Mouse (Mus musculus) ES-Bruce4 (cell line): Measurements from ENCODE around the gene Olfr429.

Source experiments
- CTCF ChIP-seq: IDR thresholded peaks from one replicate; pipeline ENCODE4 v1.8.1; 2011; ENCODE audit warnings: low read depth, low read length
- EP300 ChIP-seq: IDR thresholded peaks from 2 replicates; pipeline ENCODE4 v1.6.1; 2011; ENCODE audit warnings: low read depth, low read length; ENCODE audit not compliant: insufficient read depth
- POLR2A ChIP-seq: IDR thresholded peaks from one replicate; pipeline ENCODE4 v1.8.1; 2011; ENCODE audit warnings: low read length; ENCODE audit not compliant: insufficient read depth

DNA sequence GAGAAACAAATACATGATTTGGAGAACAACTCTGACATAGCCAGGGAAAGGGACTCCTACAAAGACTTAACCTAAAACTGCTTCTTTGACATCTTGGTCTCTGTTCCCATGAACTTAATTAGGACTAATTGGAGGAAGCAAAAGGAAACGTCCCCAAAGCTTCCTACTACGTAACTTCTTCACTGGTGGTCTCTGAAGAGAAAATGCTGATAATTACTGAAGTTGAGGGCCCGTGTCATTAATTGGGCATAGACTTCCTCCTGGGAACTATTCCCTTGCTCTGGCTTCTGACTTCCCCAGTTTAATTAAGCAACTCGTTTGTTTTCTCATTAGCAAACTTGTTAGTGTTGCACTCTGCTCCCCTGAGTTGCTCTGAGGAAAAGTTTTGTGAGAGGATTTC, 48.3 kb upstream of the Olfr429 start:
- TF ChIP-seq CTCF (no peak), POLR2A (no peak), EP300 (no peak)
